Mouse (Mus musculus) MN1 (cell line): ENCODE data around the gene Cdk19.
"Not testable (repeated sequence)": the region's sequence is repeated elsewhere in the genome, so short reads cannot be mapped to it uniquely, and the experiment has no call there.

Source experiments
- DNase-seq: peaks from one replicate; pipeline ENCODE4 v3.0.0-alpha.2; 2016; ENCODE audit warnings: low spot score

The Cdk19 gene

GRCm38 (mm10) chr10:40524032-40524806 is 184.9 kb downstream of the Cdk19 start:
- no peak for DNase-seq

- DNase-seq: peak; percentile 93
These were observed 185.6 kb downstream of the Cdk19 start for GRCm38 (mm10) chr10:40524991-40525390.

- peak; percentile 62 for DNase-seq
These were observed 186.3 kb downstream of the Cdk19 start for GRCm38 (mm10) chr10:40525616-40526155.

GRCm38 (mm10) chr10:40526301-40526761 is 187.0 kb downstream of the Cdk19 start:
- DNase-seq: peak; percentile 85

GRCm38 (mm10) chr10:40526986-40527385 is 187.6 kb downstream of the Cdk19 start:
- DNase-seq: no peak

GRCm38 (mm10) chr10:40527573-40527972 is 188.2 kb downstream of the Cdk19 start:
- no peak for DNase-seq

GRCm38 (mm10) chr10:40528668-40529067 is 189.3 kb downstream of the Cdk19 start:
- DNase-seq: no peak

- DNase-seq: peak; percentile 32
These were observed 190.3 kb downstream of the Cdk19 start for GRCm38 (mm10) chr10:40529617-40530016.

- DNase-seq: no peak
These were observed 191.3 kb downstream of the Cdk19 start for GRCm38 (mm10) chr10:40530661-40531060.

- not testable (repeated sequence) for DNase-seq
These were observed 193.2 kb downstream of the Cdk19 start for GRCm38 (mm10) chr10:40532586-40532985.
